Mouse (Mus musculus): ENCODE data around the gene Rps6kc1. TPM values are rescaled to one million over a fixed set of nuclear protein-coding genes. Genes with fewer than 3 reads are reported as not detected.
"Not testable (repeated sequence)": the region's sequence is repeated elsewhere in the genome, so short reads cannot be mapped to it uniquely, and the experiment has no call there.

The Rps6kc1 gene
- 25.3 and 36.2 TPM in 2 replicates for polyA plus RNA-seq (2012)

- TF ChIP-seq GATA1 (IDR thresholded peaks at IDR 0.05; ENCODE audit: low read length): no peak
Observed at GRCm38 (mm10) chr1:190911415-190912123, at the start of gene Rps6kc1. Gene Rps6kc1, minus strand, starts transcription at chr1:190911770.

- no peak for TF ChIP-seq GATA1 (IDR thresholded peaks at IDR 0.05; ENCODE audit: low read length)
Observed at GRCm38 (mm10) chr1:190958821-190959220, 47.3 kb upstream of the Rps6kc1 start.

GRCm38 (mm10) chr1:190953009-190953408 is 41.4 kb upstream of the Rps6kc1 start:
- no peak for TF ChIP-seq GATA1 (IDR thresholded peaks at IDR 0.05; ENCODE audit: low read length)

- TF ChIP-seq GATA1 (IDR thresholded peaks at IDR 0.05; ENCODE audit: low read length): no peak
Observed at GRCm38 (mm10) chr1:190951014-190951413, 39.4 kb upstream of the Rps6kc1 start.

GRCm38 (mm10) chr1:190948846-190949245 is 37.3 kb upstream of the Rps6kc1 start:
- no peak for TF ChIP-seq GATA1 (IDR thresholded peaks at IDR 0.05; ENCODE audit: low read length)

GRCm38 (mm10) chr1:190948439-190948838 is 36.9 kb upstream of the Rps6kc1 start:
- no peak for TF ChIP-seq GATA1 (IDR thresholded peaks at IDR 0.05; ENCODE audit: low read length)

GRCm38 (mm10) chr1:190947986-190948385 is 36.4 kb upstream of the Rps6kc1 start:
- no peak for TF ChIP-seq GATA1 (IDR thresholded peaks at IDR 0.05; ENCODE audit: low read length)

GRCm38 (mm10) chr1:190944109-190944760 is 32.7 kb upstream of the Rps6kc1 start:
- TF ChIP-seq GATA1 (IDR thresholded peaks at IDR 0.05; ENCODE audit: low read length): no peak

GRCm38 (mm10) chr1:190939803-190940202 is 28.2 kb upstream of the Rps6kc1 start:
- TF ChIP-seq GATA1 (IDR thresholded peaks at IDR 0.05; ENCODE audit: low read length): no peak

GRCm38 (mm10) chr1:190930181-190930580 is 18.6 kb upstream of the Rps6kc1 start:
- no peak for TF ChIP-seq GATA1 (IDR thresholded peaks at IDR 0.05; ENCODE audit: low read length)

GRCm38 (mm10) chr1:190929010-190929695 is 17.6 kb upstream of the Rps6kc1 start:
- no peak for TF ChIP-seq GATA1 (IDR thresholded peaks at IDR 0.05; ENCODE audit: low read length)

- no peak for TF ChIP-seq GATA1 (IDR thresholded peaks at IDR 0.05; ENCODE audit: low read length)
Observed at GRCm38 (mm10) chr1:190928370-190929009, 16.9 kb upstream of the Rps6kc1 start.

- TF ChIP-seq GATA1 (IDR thresholded peaks at IDR 0.05; ENCODE audit: low read length): no peak
Observed at GRCm38 (mm10) chr1:190927751-190928369, 16.3 kb upstream of the Rps6kc1 start.

GRCm38 (mm10) chr1:190927311-190927710 is 15.7 kb upstream of the Rps6kc1 start:
- no peak for TF ChIP-seq GATA1 (IDR thresholded peaks at IDR 0.05; ENCODE audit: low read length)

- TF ChIP-seq GATA1 (IDR thresholded peaks at IDR 0.05; ENCODE audit: low read length): not testable (repeated sequence)
Observed at GRCm38 (mm10) chr1:190924812-190925211, 13.2 kb upstream of the Rps6kc1 start, which contains the start of gene Angel2. Gene Angel2, plus strand, starts transcription at chr1:190925112.
